Mouse (Mus musculus) forebrain, embryonic 13.5 days (tissue): ENCODE measurements around the gene Uqcrfs1. TPM values are rescaled to one million over a fixed set of nuclear protein-coding genes. Genes with fewer than 3 reads are reported as not detected.

Experiments used
- polyA plus RNA-seq: library from polyadenylated mRNA; unstranded; fragments of >200 nt; fragmentation: Nextera tagmentation; extraction: Ambion mirVana; gene quantifications from 2 replicates; pipeline ENCODE4 v1.2.1, GENCODE M21; 2015

The Uqcrfs1 gene
- polyA plus RNA-seq, 1 experiment from 2014 or later: 258 TPM

Other genes with a start within 250 kb of the Uqcrfs1 start
- gene Agtr1a, start 208.9 kb downstream of the Uqcrfs1 start, polyA plus RNA-seq: 0.32 and 0.93 TPM in 2 replicates
- gene Dusp22, start 114.6 kb upstream of the Uqcrfs1 start, polyA plus RNA-seq: 8.9 and 9.3 TPM in 2 replicates
- 0.04 and 0.08 TPM in 2 replicates for gene Irf4, start 203.9 kb upstream of the Uqcrfs1 start, polyA plus RNA-seq